ENCODE assay signal across 9 mouse cellular contexts in the genomic region with DNA sequence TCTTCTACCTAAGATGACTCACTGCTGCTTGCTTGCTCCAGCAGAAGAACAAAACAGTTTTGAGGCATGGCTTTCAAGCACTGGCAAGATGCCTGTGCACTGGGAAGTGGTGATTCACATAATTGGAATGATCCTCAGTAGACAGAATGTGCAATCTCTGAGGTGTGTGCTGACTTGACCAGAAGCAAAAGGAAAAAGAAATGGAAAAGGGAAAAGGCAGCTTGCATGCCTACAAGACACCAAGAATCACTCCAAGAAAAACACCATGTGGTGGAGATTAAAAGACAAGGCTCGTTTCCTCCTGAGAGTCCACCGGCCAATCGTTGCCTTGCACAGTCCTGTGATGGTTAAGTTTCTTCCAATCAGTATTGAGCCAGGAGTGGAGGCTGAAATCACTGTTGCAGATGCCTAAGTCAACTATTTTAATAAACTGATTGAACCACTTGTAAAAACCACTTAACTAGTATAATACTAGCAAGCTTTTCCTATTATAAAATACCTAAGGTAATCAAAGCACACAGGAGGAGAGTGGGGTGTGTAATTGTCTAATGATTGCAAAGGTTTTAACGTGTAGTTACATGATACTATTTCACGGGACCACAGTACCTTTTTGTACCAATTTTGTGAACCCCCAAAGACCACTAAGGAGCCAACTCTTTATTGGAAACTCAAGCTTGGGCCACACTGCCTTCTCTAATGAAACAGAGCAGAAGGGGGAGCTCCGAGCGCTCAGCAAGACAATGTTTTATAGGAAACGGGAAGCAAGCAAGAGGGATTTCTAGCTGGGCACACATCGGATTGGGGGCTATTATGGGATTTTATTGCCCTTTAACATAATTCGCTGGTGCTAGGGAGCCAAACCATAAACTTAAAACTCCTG.
A peak's percentile ranks its signal among the peaks of the same experiment; 100 is the strongest.
DNase-seq lines count a peak whose midpoint lies in the region; ATAC-seq lines count a peak whose summit lies in the region.
"Had no signal": no experiment of that assay in that cellular context is flagged by ENCODE, and none has a peak within 500 bp of the region (broad histone marks: within the 10 kb centered on the region; RNA-seq: fewer than 3 reads in every experiment).

No protein-coding gene starts in this region.

- H3K27ac ChIP-seq in limb, embryonic 13.5 days, result no peak overlapping the region
- H3K27ac ChIP-seq: macrophage had no signal

- ATAC-seq in limb, embryonic 13.5 days (ENCODE audit: low FRiP score, low read depth), result peak; percentile 91
- no peak for ATAC-seq in monocyte, adult 5-6 weeks (replicated peaks; ENCODE audit: insufficient number of reproducible peaks, low FRiP score, low TSS enrichment, poor library complexity, severe bottlenecking)

- WGBS in limb, embryonic 13.5 days, result 31% methylated on average over 10 of the region's 10 CpGs

- intact Hi-C loops in heart, postnatal 25 days (cut with DNase I), result no loop called here

- no peak overlapping the region for H3K4me2 ChIP-seq in limb, embryonic 13.5 days (replicated peaks)

- no peaks in the 10 kb centered on the region for H3K36me3 ChIP-seq in limb, embryonic 13.5 days

- no peak overlapping the region for H3K9ac ChIP-seq in limb, embryonic 13.5 days

- peaks cover 18% of the 10 kb centered on the region for H3K4me1 ChIP-seq in limb, embryonic 13.5 days

- peak; percentile 2 for DNase-seq in embryo, embryonic 11 days
- no peak for DNase-seq in embryo, embryonic 9.5 days (ENCODE audit: extremely low spot score)
- DNase-seq in NIH3T3 (ENCODE audit: low read depth), result peak; percentile 75
- peak; percentile 7 for DNase-seq in fat pad, adult 2 months (ENCODE audit: extremely low read depth, low read depth, low spot score)
- DNase-seq in heart, postnatal 25 days (ENCODE audit: low spot score), result peak; percentile 12
- no peak for DNase-seq in yolk sac, embryonic 10.5 days (ENCODE audit: low spot score)

- no peaks in the 10 kb centered on the region for H3K9me3 ChIP-seq in limb, embryonic 13.5 days

- peaks cover 9% of the 10 kb centered on the region; the same call in 1 of the 2 replicates for H3K27me3 ChIP-seq in limb, embryonic 13.5 days

- no peak overlapping the region for H3K4me3 ChIP-seq in limb, embryonic 13.5 days

Comparison
In these comparisons a context has a peak if more than half of its experiments do, and no peak if none do; other contexts are left out.
1. DNase-seq: peak in embryo, embryonic 11 days (single experiment), NIH3T3 (single experiment), fat pad, adult 2 months (single experiment) and heart, postnatal 25 days (single experiment); none in embryo, embryonic 9.5 days (single experiment) and yolk sac, embryonic 10.5 days (single experiment).